Mouse (Mus musculus): Measurements from ENCODE around the gene Slc41a2.

Slc41a2 gene

DNA sequence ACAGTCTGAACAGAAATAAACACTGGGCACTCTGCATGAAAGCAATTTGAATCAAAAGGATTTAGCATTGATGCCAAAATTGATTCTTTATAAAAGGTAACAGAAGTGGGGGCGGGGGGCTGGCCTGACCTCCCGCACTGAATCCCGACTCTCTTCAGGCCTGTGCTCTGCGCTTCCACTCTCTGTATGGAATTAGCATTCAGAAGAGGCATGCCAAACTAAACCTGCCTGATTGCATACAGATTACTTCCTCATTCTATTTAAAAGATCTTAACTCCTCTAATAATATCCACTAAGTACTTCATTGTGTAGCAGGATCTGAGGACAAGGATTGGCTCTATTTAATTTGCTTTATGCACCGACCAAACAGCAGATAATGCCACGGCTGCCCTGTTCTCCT, 16.2 kb downstream of the Slc41a2 start:
- no peak for ATAC-seq (ENCODE audit: insufficient number of reproducible peaks, low FRiP score, low TSS enrichment)

DNA sequence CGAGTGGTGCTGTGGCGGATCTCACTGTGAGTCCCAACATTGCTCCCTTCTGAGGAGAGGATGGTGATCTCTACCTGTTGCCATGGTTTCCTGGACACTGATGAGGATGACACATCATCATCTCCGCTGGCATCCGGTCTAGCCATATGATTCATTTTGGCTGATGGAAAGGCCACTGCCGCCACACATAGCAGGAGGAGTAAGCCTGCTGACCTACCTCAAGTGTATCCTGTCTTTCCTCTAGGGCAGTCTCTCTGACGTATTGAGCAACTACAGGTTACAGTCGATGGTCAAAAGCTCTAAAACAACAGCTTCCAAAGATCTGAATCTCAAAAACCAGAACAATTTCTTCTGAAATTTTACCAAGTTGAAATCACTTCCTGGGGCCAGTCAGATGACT, 16.8 kb downstream of the Slc41a2 start:
- ATAC-seq (ENCODE audit: insufficient number of reproducible peaks, low FRiP score, low TSS enrichment) = peak; percentile 80

DNA sequence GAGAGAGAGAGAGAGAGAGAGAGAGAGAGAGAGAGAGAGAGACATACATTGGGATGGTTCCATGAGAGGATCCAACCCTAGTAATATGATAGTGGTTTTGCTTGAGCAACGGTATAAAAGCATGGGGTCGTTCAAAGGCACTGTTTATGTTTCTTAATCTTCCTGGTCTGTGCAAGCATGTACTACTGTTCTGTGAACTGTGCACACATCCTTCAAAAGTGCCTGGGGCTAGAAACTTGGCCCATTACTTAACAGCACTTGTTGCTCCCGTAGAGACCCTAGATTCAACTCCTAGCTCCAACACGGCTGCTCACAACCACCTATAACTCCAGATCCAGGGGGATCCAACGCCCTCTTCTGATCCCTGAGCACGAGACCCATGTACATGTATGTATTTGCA, 17.3 kb downstream of the Slc41a2 start:
- ATAC-seq (ENCODE audit: insufficient number of reproducible peaks, low FRiP score, low TSS enrichment) = 0 out of 2 replicates have a peak, but pooled peaks have one; percentile 26

DNA sequence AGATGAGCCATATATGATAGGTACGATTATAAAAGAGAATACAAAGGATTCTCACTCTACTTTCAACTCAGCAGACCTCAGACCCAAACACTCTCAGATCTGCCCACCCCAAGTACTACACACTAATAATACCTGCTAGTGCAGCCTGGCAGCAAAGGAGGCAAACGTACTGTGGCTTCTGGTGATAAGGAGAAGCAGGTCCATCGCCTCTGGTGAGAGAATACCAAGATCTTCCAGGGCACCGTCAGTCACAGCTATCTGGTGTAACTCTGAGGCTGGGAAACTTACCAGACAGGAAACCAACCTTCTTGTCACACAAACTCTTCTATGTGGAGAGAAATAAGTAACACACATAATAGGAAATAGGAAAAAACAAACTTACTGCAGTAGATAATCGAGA, 24.6 kb downstream of the Slc41a2 start:
- ATAC-seq (ENCODE audit: insufficient number of reproducible peaks, low FRiP score, low TSS enrichment) = no peak

DNA sequence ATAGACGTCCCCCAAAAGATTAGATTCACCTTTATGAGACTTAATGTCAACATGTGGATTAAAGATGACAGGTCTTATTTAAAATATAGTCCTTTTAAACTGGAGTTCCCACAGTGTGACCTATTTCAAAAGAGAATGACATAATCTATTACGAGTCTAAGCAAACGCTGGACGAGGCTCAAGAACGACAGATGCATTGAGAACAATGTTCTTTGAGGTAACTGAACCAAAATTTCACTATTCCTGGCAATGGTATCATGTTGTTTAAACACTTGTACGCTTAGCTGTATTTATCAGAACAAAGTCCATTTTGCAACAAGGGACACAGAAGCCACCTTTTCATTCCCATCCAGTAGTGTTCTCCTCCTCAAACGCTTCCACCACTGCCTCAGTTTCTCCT, 27.3 kb downstream of the Slc41a2 start:
- no peak for ATAC-seq (ENCODE audit: insufficient number of reproducible peaks, low FRiP score, low TSS enrichment)

DNA sequence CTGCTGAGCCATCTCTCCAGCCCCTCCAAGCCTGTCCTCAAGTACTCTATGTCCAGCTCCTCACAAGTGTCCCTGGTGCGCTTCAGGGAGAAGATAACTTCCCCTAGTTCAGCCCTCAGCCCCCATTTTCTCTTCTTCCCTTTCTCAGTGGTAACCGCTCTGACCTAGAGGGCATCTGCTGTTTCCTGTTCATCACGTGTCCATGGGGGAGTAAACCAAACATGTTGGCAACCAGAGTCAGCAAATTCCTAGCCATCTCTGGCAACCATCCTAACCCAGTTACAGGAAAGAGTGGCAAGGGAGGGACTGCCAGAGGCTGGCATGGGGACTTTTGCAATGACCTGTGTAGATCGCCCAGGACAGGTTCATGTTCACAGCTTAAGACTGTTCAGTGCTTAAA, 36.0 kb downstream of the Slc41a2 start:
- ATAC-seq (ENCODE audit: insufficient number of reproducible peaks, low FRiP score, low TSS enrichment) = no peak

DNA sequence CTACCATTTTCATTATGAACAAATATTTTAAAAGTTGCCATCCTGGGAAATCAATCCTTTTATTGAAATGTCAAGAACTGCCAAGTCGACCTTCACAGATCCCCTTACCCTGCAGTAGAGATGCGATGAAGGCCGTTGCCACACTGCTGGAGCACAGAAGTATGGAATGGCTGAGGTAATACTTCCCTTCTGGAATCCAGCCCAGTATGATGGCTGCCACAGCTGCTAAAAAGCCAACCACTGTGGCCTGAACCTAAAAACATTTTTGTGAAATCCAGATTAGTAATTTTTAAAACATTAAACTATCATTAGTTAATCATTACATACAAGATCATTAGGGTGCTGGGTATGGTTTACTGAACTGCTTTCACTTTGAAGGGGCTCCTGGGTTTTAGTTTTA, 36.6 kb downstream of the Slc41a2 start:
- no peak for ATAC-seq (ENCODE audit: insufficient number of reproducible peaks, low FRiP score, low TSS enrichment)

DNA sequence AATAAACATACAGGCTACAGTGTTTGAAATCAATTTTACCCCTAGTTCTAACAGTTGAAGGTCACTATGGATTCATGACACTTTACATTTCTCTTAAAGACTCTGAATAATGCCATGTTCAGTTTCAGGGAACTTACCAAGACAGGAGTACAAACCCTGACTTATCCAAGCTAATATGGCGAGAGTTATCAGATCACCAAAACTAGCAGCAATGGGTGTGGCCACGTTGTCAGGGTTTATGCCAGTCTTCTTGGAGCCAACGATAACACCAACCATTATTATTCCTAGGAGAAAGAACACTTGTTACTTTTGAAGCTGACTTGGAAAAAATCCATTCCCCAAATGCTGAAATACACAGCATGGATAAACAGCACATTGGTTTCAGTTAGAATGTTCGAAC, 40.7 kb downstream of the Slc41a2 start:
- ATAC-seq (ENCODE audit: insufficient number of reproducible peaks, low FRiP score, low TSS enrichment) = no peak

DNA sequence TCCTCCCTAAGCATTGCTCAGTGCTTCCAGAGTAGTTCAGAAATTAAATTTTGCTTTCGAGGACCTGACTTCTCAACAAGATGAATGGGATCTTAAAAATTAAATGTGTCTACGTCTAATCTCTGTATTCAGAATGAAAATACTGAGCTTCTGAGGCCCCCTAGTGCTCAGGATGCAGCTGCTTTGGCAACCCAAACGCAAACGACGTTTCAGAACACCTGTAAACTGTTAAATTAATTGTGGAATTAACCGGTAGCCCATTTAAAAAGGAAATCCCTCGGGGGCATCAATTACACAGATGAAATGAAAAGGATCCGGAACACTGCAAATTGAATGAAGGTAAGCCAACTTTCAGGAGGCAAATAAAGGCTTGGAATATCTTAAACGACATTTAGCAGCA, 42.9 kb downstream of the Slc41a2 start:
- no peak for ATAC-seq (ENCODE audit: insufficient number of reproducible peaks, low FRiP score, low TSS enrichment)

DNA sequence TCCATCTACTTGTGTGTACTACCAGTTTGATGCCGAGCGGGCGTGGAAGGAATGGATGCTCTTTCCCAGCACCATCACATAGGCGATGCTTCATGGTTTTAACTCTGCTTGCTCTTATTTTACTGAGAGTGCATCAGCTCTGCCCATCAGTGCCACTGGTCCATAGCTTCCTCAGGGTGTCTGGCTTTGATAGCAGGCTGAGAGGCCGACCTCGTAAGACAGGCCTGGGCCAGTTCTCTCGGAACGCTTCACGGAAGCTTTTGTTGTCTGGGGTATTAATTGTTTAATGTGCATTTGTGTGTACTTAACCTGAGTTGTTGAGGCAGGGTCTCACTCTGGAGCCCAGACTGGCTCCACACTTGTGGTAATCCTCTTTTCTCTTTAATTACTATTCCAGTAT, 44.3 kb downstream of the Slc41a2 start:
- ATAC-seq (ENCODE audit: insufficient number of reproducible peaks, low FRiP score, low TSS enrichment) = no peak

DNA sequence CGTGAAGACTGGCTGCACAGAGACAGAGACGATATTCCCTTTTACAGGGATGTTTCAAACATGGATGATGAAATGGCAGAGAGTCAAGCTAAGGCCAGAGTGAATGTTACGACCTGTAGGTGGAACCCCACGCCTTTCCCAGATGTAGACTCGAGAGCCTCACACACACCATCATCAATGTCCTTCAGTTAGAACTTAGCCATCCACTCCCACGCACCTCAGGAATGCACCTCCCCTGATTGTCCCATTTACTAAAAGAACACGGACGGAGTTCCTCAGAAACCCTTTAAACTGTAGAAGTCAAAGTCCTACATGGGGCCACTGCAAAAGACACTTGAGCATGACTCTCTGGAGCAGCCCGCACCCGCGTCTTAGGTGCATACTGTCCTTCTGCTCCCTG, 46.0 kb downstream of the Slc41a2 start:
- no peak for ATAC-seq (ENCODE audit: insufficient number of reproducible peaks, low FRiP score, low TSS enrichment)

DNA sequence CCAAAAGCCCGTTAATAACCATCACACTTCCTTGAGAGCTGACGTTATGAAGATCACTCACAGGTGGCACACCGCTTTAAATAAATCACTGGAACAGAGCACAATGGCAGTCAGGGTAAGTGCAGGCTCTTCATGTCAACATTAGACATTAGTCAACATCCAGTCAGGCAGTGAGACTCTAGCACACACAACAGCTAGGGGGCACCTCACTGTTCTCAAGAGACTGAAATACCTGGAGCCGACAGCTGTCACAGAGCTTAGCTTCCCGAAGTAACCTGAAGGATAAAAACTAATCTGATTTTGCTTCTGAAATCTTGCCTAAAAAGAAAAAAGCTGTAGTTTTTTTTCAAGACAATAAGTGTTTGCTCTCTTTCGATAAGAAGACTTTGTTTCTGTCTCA, 49.9 kb downstream of the Slc41a2 start:
- ATAC-seq (ENCODE audit: insufficient number of reproducible peaks, low FRiP score, low TSS enrichment) = no peak

DNA sequence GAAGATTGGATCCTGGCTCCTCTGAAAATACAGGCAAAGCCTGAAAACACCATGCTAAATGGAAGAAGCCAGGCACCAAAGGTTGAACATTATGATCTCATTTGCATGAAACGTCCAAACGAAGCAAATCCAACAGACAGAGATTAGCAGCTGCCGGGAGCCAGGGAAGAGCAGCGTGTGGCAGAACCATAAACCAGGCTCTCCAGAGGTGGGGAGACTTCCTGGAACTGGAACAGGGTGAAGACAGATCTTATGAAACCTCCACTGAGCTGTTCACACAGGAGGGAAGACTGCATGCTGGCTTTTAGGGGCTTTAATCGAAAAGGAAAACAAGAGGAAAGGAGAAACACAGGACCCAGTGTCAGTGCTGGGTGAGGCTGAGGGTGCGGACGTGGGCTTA, 51.3 kb downstream of the Slc41a2 start:
- ATAC-seq (ENCODE audit: insufficient number of reproducible peaks, low FRiP score, low TSS enrichment) = no peak

DNA sequence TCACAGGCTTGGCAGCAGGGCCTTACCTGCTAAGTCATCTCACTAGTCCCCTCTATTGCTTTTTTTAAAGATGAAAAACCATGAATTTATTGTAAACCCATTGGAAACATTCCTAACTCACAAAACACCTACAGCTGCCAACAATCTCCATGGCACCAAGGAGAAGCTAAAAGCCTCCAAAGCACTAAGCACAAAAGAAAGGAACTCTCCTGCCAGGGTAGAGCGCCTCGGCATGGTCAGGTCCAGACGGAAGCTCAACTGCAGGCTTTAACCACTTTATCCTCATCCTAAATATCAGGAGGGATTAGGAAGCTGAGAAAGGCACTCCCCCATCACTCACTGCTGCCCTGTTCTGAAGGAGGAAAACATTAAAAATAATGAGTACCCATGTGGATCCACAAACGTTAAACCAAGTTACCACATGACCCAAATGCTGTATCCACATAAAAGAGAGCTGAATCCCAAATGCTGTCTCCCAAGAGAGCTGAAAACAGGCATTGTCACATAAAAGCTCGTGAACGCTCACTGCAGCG, 51.9 kb downstream of the Slc41a2 start:
- ATAC-seq (ENCODE audit: insufficient number of reproducible peaks, low FRiP score, low TSS enrichment) = no peak

DNA sequence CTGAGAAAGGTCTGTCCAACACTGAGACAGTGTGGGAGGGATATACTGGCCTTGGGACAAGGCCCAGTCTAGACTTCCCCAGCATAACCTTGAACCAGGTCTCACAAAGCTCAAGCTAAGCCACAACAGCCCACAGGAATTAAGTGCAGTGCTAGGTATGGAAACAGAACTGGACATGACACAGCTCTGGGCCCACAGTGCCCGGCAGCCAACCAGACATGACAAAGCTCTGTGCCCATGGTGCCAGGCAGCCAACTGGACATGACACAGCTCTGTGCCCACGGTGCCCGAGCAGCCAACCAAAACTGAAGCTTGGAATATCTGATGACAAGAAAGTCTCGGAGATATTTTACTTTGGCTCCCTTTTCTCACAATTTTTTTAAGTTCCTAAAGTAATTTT, 52.8 kb downstream of the Slc41a2 start:
- no peak for ATAC-seq (ENCODE audit: insufficient number of reproducible peaks, low FRiP score, low TSS enrichment)

DNA sequence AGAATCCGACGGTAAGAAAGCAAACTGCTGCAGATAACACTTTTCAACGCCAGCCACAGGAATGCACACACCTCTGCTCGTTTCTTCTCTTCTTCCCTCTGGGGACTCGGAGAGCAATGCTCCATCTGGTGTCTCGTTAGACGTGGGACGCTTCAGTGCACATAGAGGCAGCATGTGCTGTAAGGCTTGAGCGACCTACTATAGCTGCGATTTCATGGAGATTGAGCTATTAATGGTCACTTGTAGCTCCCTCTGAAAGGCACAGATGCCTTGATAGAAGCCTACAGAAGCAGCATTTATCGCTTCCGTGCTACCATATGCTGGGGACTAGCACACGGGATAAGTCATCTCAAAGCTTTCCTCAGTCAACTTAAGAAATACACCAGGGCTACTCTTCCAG, 71.0 kb downstream of the Slc41a2 start:
- peak; percentile 90 for ATAC-seq (ENCODE audit: insufficient number of reproducible peaks, low FRiP score, low TSS enrichment)

DNA sequence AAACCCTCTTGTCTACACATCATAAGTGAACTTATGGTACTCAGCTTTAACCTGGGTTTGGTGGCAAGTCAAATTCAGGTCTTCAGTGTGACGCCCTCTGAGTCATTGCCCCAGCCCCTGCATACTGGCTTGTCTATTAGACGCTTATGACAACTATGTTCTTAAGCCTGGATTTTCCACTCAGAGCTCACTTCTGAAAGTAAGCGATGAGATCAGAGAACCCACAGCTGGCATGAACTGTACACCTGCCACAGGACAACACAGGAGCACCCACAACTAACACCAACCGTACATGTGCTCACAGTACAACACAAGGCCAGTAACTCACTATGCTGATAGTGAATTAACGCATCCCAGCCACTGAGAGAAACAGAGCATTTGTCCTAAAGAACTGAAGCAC, 71.4 kb downstream of the Slc41a2 start:
- 0 out of 2 replicates have a peak, but pooled peaks have one; percentile 26 for ATAC-seq (ENCODE audit: insufficient number of reproducible peaks, low FRiP score, low TSS enrichment)

DNA sequence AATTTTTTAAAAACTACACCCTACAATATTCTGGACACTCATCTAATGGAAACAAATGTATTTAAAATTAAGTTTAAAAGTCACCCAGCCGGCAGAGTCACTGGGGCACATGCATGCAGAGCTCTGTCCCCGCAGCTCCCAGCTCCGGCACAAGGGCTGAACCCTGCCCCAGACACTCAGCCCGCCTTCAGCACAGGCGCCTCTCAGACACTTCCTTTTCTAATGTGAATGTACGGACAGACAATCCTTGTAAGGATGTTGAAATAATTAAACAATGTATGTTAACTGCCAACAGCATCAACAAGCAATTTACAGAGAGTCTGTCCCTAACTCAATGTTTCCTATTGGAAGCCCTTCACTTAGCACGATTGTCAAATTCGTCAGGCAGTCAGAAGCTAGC, 73.0 kb downstream of the Slc41a2 start:
- ATAC-seq (ENCODE audit: insufficient number of reproducible peaks, low FRiP score, low TSS enrichment) = no peak

DNA sequence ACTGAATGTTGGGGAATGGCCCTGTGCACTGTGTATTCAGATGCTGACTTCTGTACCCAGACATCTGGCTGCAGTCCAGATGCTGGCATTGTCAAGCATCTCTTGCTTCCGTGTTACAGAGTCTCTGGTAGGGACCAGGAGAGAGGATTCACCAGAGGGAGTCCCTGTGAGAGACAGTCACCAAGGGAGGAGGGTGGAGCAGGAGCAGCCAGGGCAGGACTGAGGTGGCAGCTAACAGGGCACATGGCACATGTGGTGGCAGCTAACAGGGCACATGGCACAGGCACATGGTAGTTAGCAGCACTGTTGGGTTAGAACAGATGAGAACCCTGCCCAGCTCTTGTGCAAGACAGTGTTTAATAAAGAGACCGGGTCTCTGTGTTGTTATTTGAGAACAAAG, 73.6 kb downstream of the Slc41a2 start:
- no peak for ATAC-seq (ENCODE audit: insufficient number of reproducible peaks, low FRiP score, low TSS enrichment)

DNA sequence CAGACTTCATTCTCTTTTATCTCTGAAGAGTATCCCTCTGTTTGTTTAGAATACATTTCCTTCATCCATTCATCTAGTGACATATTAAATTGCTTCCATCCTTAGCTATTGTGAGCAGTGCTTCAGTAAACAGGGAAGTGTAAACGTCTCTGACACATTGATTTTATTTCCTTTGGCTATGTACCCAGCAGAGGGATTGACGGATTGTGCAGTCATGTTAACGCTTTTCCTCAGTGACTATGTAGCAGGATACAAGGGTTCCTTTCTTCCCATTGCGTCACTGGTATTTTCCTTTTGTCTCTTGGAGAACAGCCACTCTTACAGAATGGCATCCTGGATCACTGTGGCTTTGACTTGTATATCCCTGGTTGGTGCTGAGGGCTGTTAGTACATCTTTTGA, 76.4 kb downstream of the Slc41a2 start:
- ATAC-seq (ENCODE audit: insufficient number of reproducible peaks, low FRiP score, low TSS enrichment) = no peak

DNA sequence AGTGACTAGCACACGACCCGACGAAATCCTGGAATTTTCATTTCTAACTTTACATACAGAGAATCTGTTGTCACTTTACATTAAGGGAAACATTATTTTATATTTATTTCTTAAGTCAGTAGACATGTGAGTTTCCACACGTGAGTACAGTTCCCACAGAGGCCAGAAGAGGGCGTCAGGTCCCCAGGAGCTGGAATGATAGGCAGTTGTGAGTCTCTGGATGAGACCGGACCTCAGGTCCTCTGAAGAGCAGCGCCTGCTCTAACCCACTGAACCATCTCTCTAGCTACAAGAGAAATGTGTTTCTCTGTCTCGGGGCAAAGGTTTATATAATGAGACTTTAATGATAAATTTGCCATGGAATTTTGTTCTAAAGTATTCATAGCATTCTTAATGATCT, 86.3 kb downstream of the Slc41a2 start:
- ATAC-seq (ENCODE audit: insufficient number of reproducible peaks, low FRiP score, low TSS enrichment) = no peak

DNA sequence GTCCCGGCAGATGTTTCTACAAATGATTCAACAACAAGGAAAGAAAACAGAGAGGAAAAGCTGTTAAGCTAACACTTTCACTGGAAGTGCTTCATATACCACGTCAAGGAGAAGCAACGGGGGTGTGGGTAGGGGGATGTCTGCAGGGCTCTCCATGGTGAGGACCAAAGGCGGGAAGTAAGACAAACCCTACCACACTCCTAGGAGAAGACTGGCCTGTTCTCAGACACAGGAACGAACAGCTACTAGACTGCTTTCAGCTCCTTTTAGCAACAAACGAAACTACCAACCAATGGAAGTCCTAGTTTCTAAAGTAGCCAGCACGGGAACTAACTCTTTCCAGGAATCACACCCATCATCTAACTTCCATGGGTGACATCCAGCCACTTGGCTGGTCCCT, 89.6 kb downstream of the Slc41a2 start:
- ATAC-seq (ENCODE audit: insufficient number of reproducible peaks, low FRiP score, low TSS enrichment) = no peak

DNA sequence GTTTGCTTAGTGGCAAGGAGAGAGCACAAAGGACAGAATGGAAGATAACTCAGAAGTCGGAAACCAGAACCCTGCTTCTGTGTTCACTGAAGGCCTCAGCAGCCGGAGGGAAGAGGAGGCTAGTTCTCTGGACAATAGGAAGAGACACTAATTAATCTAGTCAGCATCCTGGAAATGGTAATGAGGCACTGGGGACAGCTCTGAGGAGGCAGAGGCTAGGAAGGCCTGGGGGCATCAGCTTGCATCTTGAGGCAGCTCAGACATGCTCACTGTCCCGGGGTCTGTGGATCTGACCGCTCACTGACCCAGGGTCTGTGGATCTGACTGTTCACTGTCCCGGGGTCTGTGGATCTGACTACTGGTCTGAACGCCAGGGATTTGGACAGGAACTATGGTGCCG, 92.0 kb downstream of the Slc41a2 start:
- ATAC-seq (ENCODE audit: insufficient number of reproducible peaks, low FRiP score, low TSS enrichment) = no peak

All from cerebellum, adult (tissue).